Mouse (Mus musculus) thymus, adult 18-20 months (tissue): ENCODE measurements at regions not wholly inside any gene's neighbourhood (a gene's known extent, or its start where the extent isn't known, plus 50 kb on each side); places are given as distances from the start of the nearest gene placed in this dataset.

Source experiments
- DNase-seq, 2 experiments: peaks; one replicate each; pipeline ENCODE4 v3.0.0; 2022; ENCODE audit warnings: mixed read lengths in 2 of 2

DNA sequence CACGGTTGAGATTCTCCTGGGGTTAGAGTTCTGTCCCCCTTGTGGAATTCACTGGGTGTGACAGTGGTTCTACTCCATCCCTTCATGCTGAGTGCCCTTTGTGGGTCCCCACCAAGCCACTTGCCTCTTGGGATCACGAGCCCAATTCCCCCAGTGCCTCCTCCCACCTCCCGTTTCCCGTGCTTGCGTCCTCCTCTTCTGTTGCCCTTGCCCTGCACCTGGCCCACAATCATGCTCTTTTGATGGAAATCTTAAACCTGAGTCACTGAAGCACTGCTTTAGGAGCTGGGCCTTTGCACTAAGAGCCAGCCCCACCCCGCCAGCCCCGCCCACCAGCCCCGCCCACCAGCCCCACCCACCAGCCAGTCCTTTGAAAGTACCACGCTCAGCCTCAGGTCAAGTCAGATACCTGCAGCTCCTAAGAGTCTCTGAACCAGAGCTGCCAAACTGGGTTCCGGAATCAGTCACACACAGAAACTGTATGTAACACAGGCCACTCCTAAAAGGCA lies 79.8 kb upstream of the Sertad2 start:
- DNase-seq: no peak

DNA sequence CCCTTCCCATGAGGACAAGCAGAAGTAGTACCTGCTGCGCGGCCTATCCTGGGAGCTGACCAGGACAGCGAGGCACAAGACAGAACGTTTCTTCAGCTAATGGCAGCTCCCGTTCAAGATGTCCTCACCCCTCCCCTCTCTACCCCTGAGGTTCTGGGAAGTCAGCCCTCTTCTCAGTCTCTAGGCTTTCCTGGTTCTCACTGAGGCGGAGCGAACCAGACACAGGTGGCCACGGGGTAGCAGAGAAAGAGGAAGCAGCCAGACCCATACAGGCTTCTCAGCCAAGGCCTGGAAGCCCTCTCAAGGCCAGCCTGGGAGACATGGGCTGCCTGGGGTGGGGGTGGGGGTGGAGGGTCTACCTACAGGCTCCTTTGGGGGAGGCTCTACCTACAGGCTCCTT lies 78.5 kb upstream of the Sertad2 start:
- DNase-seq: no peak

DNA sequence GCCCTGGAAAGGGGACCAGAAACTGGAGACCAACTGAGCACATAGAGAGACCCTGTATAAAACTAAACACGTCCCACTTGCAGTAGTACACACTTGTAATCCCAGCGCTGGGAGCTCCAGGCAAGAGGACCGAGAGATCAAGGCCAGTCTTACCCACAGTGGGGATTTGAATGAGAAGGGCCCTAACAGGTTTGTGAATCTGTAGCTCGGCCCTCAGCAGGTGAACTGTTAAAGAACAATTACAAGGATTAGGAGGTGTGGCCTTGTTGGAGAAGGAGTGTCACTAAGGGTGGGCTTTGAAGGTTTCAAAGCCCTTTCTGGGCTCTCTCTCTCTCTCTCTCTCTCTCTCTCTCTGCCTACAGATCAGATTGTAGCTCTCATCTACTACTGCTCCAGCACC lies 76.5 kb upstream of the Sertad2 start:
- DNase-seq: no peak

DNA sequence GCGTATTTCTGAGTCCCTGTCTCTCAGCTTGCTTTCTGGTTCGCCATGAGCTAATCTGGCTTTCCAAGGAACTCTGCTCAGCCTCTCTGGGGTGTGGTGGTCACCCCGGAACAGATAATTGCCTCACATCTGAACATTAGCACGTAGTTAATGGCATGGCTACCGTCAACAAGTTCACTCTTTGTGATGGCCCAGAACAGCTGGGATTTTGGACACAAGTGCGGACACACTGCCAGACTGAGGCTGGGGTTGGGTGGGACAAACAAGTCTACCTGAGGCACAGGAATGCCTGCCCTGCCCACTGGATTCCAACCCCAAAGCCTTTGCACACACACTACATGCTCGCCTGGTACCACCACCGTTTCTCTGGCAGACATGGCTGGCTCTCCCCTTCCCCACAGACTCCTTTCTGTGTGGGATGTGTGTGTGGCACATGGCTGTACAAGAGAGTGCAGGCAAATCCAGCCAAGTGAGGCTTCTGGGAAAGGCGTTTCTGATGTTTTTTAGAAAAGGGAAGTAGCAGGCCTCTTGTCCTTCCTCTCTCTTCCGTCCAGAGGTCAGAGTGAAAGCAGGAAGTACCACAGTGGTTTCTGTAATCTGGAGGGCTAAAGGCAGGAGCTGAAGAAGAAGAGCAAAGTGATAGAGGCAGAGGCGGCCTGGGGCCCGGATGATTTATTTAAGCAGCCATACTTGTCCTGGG lies 74.6 kb upstream of the Sertad2 start:
- no peak for DNase-seq

DNA sequence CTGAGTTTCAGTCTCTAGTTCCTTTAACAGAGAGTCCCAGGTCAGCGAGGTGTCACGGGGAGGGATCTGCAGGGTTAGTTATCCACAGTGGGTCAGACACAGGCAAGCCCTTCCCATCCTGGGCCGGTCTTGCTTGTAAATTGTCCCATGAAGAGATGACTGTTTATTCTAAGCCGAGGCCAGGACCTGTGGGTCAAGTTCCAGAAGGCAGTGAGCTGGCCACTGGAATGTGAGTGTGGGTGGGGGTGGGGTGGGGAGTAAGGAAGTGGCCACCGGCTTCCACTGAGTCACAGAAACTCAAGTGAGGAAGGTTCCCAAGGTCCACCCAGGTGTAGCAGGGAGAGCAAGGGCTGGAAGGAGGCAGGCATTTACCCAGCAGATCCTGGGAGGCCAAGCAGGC lies 73.7 kb upstream of the Sertad2 start:
- no peak for DNase-seq

DNA sequence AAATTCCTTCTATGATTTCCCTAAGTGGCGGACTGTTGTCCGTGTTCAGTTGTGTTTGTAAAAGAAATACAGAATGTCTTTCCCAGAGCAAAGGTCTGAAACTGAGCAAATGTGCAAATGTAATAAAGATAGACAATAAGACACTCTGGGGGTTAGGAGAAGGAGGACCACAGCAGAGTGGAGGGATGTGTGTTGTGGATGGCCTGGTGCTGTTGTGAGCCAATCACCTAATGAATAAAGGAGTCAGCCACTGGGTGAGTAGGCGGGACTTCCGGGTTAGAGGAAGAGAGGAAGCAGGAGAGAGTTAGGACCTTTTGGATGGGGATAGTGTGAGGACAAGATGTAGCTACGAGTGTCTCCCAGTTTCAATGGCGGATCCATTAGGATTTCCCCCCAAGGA lies 72.7 kb upstream of the Sertad2 start:
- DNase-seq: no peak

DNA sequence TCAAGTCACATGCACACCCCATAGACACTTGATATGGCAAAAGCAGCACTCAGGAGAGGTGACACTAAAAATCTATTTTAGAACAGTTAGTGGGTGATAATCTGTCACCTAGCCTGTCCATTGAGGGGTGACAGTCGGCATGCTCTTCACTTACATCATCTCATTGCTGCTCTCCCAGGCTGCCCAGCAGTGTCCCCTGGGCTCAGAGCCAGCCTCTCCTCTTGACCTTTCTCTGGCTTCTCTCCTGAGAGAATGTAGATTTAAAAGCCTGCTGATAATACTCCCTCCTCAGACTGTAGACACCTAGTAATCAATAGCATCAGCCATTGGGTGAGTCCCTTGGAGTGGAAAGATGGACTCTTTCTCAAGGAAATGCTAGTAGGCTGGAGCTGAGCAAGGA lies 70.7 kb upstream of the Sertad2 start:
- DNase-seq: no peak

DNA sequence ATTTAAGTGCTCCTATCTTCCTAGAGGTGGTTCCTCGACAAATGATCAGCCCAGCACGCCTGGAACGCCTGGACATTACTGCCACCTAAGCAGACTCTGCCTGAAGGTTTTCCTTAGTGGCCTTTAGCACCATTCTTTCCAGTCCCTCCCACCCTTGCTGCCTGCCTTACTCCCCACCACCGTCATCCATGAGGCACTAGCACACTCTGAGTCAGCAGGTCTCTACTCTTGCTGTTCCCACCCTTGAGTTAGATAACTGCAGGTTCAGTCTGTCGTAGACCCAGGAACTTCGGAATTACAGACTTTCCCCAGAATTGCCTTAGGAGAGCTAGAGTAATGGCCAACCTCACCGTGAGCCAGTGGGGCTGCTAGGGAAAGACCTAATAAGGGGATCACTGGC lies 67.4 kb upstream of the Sertad2 start:
- DNase-seq: no peak

DNA sequence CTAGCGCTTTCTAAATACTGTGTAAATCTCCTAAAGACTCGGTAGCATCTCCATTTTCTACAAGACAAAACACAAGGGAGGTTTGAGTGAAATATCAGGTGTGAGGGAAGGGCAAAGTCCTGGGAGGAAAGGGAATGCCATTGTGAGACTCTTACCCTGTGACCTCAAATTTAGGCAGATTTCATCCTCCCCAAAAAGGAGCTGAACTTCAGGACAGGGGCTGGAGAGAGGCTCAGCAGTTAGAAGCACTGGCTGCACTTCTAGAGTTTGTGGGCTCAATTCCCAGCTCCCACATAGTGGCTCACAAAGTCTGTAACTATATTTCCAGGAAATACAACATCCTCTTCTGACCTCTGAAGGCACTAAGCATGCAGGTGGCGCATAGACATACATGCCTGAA lies 66.6 kb upstream of the Sertad2 start:
- DNase-seq: no peak

DNA sequence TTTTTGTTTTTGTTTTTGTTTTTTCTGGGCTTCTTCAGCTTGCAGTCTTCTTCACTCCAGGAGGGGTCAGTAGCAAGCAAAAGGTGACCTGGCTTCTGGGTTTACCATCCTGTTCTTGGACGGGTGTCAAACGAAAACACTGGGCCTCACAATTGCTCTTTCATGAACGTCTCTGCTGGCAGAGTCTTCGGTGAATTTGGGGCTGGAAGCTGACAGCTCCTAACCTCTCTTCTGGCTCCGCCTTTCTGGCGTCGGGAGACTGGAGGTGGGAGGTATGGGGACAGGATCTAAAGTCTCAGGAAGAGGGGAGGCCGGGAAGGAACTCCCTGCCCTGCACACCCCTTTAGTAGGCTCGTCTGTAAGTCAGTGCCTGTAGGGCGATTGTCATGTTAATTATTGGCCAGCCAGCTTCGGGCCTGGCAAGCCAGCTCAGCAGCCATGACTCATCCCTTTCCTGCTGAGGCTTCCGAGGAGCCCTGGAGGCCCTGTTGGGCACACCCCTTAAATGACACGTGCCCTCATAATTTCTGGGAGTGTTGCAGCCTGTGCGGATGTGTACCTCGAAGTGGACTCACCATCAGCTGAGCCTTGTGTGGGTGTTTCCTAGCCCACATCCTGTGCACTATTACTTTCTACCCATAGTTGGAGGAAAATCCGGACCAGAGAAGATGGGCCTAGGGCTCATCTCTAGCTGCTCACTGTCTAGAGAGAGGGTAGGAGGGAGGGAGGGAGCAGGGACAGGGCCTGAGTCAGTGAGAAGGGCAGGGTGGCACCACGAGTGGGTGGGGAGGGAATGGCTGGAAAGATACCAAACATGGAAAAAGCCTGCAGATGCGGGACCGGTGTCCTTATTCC lies 65.6 kb upstream of the Sertad2 start:
- DNase-seq: no peak

DNA sequence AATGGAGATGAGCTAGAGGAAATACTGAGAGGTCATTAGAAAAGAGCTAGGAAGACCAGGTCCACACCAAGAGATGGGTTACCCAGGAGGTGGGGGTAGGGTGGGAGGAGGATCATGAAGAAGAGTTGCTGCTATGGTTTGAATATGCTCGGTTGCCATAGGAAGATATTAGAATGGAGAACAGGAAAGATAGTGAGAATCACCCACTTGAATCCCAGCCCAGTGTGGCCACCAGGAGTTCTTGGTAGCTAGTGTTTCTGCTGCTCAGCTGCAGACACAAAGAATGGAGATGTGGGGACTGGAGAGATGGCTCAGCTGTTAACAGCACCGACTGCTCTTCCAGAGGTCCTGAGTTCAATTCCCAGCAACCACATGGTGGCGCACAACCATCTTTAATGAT lies 62.4 kb upstream of the Sertad2 start:
- DNase-seq: no peak

DNA sequence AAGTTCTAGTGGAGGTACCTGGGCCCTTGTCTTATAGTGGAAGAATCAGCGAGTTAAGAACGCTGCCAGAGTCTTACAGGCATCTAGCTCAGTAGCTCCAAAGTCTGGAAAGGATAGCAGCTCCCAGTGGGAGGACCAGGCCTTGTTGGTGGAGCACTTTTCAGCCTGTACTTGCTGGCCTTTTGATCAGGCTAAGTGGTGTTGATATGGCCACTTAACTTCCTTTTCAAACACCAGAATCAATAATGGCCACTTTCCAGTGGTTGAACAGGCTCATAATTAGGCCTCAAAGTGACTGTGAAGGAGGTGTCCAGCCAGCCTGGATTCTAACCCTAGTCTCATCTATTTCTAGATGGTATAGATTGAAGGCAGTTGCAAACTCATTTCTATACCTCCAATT lies 57.7 kb upstream of the Sertad2 start:
- no peak for DNase-seq
